Mouse (Mus musculus): Measurements from ENCODE around the gene Wfdc6b. TPM values are rescaled to one million over a fixed set of nuclear protein-coding genes. Genes with fewer than 3 reads are reported as not detected.
A peak's percentile ranks its signal among the peaks of the same experiment; 100 is the strongest.
"Not testable (repeated sequence)": the region's sequence is repeated elsewhere in the genome, so short reads cannot be mapped to it uniquely, and the experiment has no call there.

The Wfdc6b gene
- not detected in 2 replicates for polyA plus RNA-seq (2015; fragmentation: Nextera tagmentation; extraction: Ambion mirVana)

DNA sequence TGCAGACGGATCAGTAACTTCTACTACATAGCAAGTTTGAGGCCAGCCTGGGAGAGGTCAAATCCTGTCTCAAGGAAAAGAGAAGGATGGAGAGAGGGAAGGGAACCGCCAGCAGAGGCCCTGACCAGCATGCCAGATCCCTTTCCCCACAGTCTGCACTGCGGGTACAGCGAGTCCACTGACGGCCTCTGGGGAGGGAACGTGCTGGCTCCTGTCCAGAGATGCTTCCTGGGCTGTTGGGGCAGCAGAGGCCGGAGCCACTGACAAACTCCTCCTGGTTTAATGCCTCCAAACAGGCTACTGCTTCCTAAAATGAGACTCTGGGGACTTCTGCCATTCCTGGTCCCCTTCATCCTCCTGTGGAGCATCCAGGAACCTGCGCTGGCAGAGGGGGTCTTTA is at the start of gene Wfdc6b, which contains the start of gene Wfdc8:
Gene Wfdc6b, plus strand, starts transcription at position 52 of the 400 bp plus-strand sequence.
Gene Wfdc8, minus strand, starts transcription at position 156 of the 400 bp plus-strand sequence.
- H3K9me3 ChIP-seq; H3K4me3 ChIP-seq (replicated peaks); H3K27ac ChIP-seq; H3K4me1 ChIP-seq (replicated peaks); H3K27me3 ChIP-seq (replicated peaks); H3K4me2 ChIP-seq (replicated peaks); ATAC-seq; H3K36me3 ChIP-seq; H3K9ac ChIP-seq: not testable (repeated sequence)
- 53% methylated on average over 8 of the region's 8 CpGs for WGBS

DNA sequence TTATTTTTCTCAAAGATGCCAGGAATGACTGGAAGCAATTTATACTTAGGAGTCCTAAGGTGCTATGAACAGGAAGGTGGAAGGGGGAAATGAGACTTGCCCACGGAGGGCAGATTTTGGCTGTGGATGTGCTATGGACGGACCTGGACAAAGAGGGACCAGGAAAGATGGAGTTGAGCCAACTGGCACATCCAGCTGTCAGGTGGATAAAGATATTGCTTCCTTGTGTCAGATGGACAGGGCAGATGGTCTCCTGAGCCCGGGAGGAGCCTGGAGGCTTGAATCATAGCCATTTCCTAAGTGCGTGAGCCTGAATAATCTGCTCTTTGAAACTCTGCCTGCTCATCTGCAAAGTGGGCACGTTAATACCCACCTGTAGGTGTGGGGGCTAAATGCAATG is 49.0 kb upstream of the Wfdc6b start:
- Histone ChIP-seq H3K27me3 (replicated peaks) (no peaks in the 10 kb centered on the region), H3K9me3 (no peaks in the 10 kb centered on the region), H3K36me3 (no peaks in the 10 kb centered on the region), H3K9ac (no peak overlapping the region), H3K4me1 (replicated peaks) (peaks cover 9% of the 10 kb centered on the region; the same call in 1 of the 2 replicates), H3K27ac (no peak overlapping the region), H3K4me3 (replicated peaks) (no peak overlapping the region), H3K4me2 (replicated peaks) (no peak overlapping the region)
- WGBS, result 70% methylated on average over 5 of the region's 5 CpGs
- no peak for ATAC-seq

DNA sequence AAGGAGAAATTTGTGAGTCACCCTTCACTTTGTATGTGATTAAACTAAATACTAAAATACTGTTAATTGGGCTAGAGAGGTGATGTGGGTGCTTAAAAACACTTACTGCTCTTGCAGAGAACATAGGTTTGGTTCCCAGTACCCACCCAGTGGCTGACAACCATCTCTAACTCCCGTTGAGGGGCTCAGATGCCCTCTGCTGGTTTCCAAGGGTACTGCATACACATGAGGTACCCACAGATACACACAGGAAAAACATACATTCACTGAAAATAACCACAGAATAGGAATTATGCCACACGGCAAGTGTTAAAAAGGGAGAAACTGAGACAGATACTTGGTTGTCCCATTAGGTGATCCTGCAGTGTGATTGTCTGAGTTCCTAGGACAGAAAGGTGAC is 46.3 kb upstream of the Wfdc6b start:
- no peak overlapping the region for H3K4me3 ChIP-seq (replicated peaks)
- H3K4me2 ChIP-seq (replicated peaks), result no peak overlapping the region
- H3K9me3 ChIP-seq, result no peaks in the 10 kb centered on the region
- no peak overlapping the region for H3K27ac ChIP-seq
- 0 out of 2 replicates have a peak, but pooled peaks cover 9% of the 10 kb centered on the region for H3K4me1 ChIP-seq (replicated peaks)
- ATAC-seq, result no peak
- no peaks in the 10 kb centered on the region for H3K27me3 ChIP-seq (replicated peaks)
- no peaks in the 10 kb centered on the region for H3K36me3 ChIP-seq
- H3K9ac ChIP-seq, result no peak overlapping the region
- 83% methylated on average over 2 of the region's 2 CpGs for WGBS

DNA sequence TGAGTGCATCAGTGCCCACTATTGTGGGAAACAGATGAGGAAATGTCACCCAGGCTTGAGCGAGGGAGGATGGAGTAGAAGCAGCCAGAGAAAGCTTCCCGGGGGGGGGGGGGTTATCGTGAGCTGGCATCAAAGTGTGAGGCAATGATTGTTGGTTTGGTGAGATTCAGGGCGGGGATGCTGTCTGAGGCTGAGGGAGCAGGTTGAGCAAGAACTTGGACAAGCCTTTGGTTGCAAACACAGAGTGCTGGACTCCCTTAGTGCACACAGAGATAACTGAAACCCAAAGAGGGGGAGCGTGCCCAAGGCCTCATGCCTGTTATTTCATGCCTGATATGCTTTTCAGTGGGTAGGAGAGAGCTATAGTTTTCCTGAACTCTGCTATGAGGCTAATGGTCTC is 45.9 kb upstream of the Wfdc6b start:
- 86% methylated on average over 5 of the region's 5 CpGs for WGBS
- no peaks in the 10 kb centered on the region for H3K36me3 ChIP-seq
- no peaks in the 10 kb centered on the region for H3K27me3 ChIP-seq (replicated peaks)
- H3K4me2 ChIP-seq (replicated peaks), result no peak overlapping the region
- no peak for ATAC-seq
- H3K27ac ChIP-seq, result no peak overlapping the region
- 0 out of 2 replicates have a peak, but pooled peaks cover 9% of the 10 kb centered on the region for H3K4me1 ChIP-seq (replicated peaks)
- no peak overlapping the region for H3K9ac ChIP-seq
- no peaks in the 10 kb centered on the region for H3K9me3 ChIP-seq
- H3K4me3 ChIP-seq (replicated peaks), result no peak overlapping the region

DNA sequence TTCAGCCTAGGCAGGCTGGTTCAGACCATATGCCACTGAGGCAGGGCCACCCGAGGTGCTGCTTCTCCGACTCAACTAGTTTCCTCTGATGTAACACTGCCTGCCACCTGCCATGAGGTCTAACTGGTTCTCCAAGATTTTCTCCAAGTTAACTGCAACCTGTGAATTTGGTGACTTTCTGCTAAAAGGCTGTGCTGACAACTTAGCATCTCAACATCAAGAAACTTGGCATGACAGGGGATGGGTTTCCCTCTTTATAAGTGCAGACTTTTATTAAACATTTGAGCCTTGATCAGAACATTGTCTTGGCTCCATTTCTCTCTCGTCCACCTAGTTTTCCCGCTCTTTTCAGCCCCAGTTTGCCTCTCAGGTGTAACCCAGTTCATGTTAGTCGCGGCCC is 40.0 kb upstream of the Wfdc6b start, which contains the start of gene Spint3:
Gene Spint3, minus strand, starts transcription at position 101 of the 400 bp plus-strand sequence.
- H3K27me3 ChIP-seq (replicated peaks); H3K4me2 ChIP-seq (replicated peaks); H3K9ac ChIP-seq; H3K36me3 ChIP-seq; H3K4me1 ChIP-seq (replicated peaks); ATAC-seq; H3K9me3 ChIP-seq; H3K27ac ChIP-seq; H3K4me3 ChIP-seq (replicated peaks): not testable (repeated sequence)
- WGBS, result 83% methylated on average over 6 of the region's 6 CpGs

DNA sequence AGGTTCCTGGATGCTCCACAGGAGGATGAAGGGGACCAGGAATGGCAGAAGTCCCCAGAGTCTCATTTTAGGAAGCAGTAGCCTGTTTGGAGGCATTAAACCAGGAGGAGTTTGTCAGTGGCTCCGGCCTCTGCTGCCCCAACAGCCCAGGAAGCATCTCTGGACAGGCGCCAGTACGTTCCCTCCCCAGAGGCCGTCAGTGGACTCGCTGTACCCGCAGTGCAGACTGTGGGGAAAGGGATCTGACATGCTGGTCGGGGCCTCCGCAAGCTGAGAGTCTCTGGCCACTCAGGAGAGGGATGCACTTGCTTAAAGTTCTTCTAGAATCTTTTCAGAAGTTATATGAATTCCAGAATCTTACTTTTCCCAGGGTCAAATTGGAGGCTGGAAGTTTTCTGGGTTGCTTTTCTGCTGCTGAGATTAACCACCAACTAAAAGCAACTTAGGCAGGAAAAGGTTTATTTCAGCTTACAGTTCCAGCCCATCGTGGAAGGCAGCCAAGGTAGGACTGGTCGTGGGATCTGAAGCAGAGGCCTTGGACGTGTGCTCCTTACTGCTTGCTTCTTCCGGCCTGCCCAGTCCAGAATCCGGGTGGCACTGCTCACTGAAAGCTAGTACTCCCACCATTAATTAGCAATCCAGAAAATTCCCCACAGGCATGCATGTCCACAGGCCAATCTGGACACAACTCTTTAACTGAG is 28.1 kb upstream of the Wfdc6b start, which contains the start of gene Wfdc6a:
Gene Wfdc6a, minus strand, starts transcription at position 423 of the 701 bp plus-strand sequence.
- 0 out of 2 replicates have a peak within 1 kb of the TSS, but pooled peaks have one; percentile 0 for H3K9ac ChIP-seq
- H3K4me1 ChIP-seq (replicated peaks); H3K27me3 ChIP-seq (replicated peaks); H3K4me3 ChIP-seq (replicated peaks); H3K4me2 ChIP-seq (replicated peaks); ATAC-seq; H3K36me3 ChIP-seq; H3K9me3 ChIP-seq: not testable (repeated sequence)
- H3K27ac ChIP-seq, result peak within 1 kb of the TSS; percentile 32; the same call in 1 of the 2 replicates
- 52% methylated on average over 13 of the region's 13 CpGs for WGBS

DNA sequence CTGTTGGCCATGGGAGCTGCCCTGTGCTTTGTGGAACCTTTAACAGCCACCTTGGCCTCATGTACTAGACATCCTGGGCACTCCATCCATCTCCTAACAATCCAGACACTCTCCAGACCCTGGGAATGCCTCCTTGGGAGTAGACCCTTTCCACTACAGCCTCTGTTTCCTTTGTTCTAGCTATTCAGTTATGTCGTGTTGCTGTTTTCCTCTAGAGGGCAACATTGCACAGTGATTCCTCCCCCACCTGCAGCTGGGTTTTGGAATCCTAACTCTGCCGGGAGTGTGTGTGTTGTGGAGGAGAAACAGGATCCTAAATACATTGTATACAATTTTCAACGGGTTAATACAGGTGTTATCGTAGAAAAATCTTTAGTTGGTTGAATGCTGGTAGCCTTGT is 21.3 kb upstream of the Wfdc6b start:
- 7% methylated on average over 4 of the region's 4 CpGs for WGBS
- H3K4me3 ChIP-seq (replicated peaks), result no peak overlapping the region
- H3K27ac ChIP-seq, result no peak overlapping the region
- no peaks in the 10 kb centered on the region for H3K27me3 ChIP-seq (replicated peaks)
- no peaks in the 10 kb centered on the region for H3K9me3 ChIP-seq
- no peaks in the 10 kb centered on the region for H3K4me1 ChIP-seq (replicated peaks)
- H3K36me3 ChIP-seq, result no peaks in the 10 kb centered on the region
- no peak overlapping the region for H3K9ac ChIP-seq
- ATAC-seq, result 0 out of 2 replicates have a peak, but pooled peaks have one; percentile 45
- H3K4me2 ChIP-seq (replicated peaks), result no peak overlapping the region

DNA sequence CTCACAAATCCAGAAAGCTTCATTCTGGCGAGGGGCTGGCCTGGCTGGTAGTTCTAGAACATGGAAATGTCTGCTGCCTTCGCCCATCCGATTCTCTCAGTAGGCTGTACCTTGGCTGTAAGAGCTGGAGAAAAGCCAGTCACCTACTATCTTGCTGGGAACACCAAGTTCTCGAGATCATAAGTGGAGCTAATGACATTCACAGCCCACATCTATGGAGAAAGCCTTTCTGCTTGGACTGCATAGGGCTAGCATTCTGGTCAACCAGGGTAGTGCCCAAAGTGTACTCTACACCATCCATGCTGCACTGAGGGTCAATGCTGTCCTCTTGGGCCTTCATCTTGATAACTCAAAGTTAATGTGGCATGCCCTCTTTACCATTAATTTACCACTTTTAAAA is 19.8 kb upstream of the Wfdc6b start, which contains the start of gene Eppin:
Gene Eppin, minus strand, starts transcription at position 101 of the 400 bp plus-strand sequence.
- Histone ChIP-seq H3K4me1 (replicated peaks) (no peaks in the 10 kb centered on the region), H3K9ac (no peak within 1 kb of the TSS), H3K27me3 (replicated peaks) (no peaks in the 10 kb centered on the region), H3K4me3 (replicated peaks) (no peak within 1 kb of the TSS), H3K4me2 (replicated peaks) (no peak within 1 kb of the TSS), H3K36me3 (no peaks in the 10 kb centered on the region), H3K9me3 (no peaks in the 10 kb centered on the region), H3K27ac (no peak within 1 kb of the TSS)
- 87% methylated on average over 4 of the region's 4 CpGs for WGBS
- ATAC-seq, result no peak

DNA sequence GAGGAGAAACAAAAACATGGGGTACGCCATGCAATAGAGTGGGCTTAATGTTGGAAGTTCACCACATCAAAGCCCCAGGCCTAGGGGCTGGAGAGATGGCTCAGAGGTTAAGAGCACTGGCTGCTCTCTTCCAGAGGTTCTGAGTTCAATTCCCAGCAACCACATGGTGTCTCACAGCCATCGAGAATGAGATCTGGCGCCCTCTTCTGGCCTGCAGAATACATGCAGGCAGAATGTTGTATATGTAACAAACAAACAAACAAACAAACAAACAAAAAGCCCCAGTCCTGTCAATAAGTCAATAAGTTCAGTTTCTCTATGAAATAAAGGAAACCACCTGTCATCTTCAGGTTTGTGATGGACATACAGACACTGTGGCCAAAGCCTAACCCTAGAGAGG is 13.1 kb upstream of the Wfdc6b start:
- no peaks in the 10 kb centered on the region for H3K27me3 ChIP-seq (replicated peaks)
- no peak overlapping the region for H3K9ac ChIP-seq
- no peak overlapping the region for H3K27ac ChIP-seq
- no peak overlapping the region for H3K4me3 ChIP-seq (replicated peaks)
- H3K36me3 ChIP-seq, result no peaks in the 10 kb centered on the region
- H3K9me3 ChIP-seq, result no peaks in the 10 kb centered on the region
- no peaks in the 10 kb centered on the region for H3K4me1 ChIP-seq (replicated peaks)
- WGBS, result 69% methylated on average over 3 of the region's 3 CpGs
- ATAC-seq, result no peak
- no peak overlapping the region for H3K4me2 ChIP-seq (replicated peaks)

DNA sequence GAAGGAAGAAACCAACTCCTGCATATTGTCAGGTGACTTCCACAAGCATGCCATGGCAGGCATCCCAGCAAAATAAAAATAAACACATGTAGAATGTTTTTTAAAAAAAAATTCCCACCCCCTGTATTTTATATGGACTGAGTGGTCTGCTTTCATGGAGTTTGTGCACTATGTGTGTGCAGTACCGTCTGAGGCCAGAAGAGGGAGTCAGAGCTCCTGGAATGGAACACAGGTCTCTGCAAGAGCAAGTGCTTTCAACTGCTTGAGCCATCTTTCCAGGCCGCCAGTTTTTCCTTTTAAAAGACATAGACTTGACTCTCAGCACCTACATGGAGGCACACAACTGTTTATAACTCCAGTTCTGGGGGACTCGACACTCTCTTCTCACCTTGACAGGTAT is 9.8 kb upstream of the Wfdc6b start:
- Histone ChIP-seq H3K9me3 (no peaks in the 10 kb centered on the region), H3K27me3 (replicated peaks) (no peaks in the 10 kb centered on the region), H3K4me3 (replicated peaks) (no peak overlapping the region), H3K9ac (no peak overlapping the region), H3K4me2 (replicated peaks) (no peak overlapping the region), H3K4me1 (replicated peaks) (no peaks in the 10 kb centered on the region), H3K36me3 (no peaks in the 10 kb centered on the region), H3K27ac (no peak overlapping the region)
- ATAC-seq, result no peak
- WGBS, result 89% methylated on average over 3 of the region's 3 CpGs

DNA sequence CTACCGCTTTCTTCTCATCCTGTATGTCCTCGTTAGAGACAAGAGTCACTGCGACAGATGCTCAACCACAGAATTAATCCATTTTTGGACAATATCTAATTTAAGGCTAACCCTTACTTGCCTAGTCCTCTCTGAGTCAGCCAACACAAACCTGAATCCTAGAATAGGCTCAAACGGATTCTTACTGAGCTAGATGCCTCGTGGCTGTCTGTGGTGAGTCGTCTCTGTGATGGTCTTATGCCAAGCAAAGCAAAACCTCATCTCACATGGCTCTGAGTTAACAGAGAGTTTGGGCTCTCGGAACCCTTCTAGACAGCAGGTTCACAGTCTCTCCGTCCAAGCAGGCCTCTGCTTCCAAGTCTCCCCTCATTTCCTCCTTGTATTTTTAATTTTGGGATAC is 8.9 kb upstream of the Wfdc6b start:
- no peaks in the 10 kb centered on the region for H3K4me1 ChIP-seq (replicated peaks)
- no peaks in the 10 kb centered on the region for H3K27me3 ChIP-seq (replicated peaks)
- H3K36me3 ChIP-seq, result no peaks in the 10 kb centered on the region
- no peak for ATAC-seq
- no peak overlapping the region for H3K4me3 ChIP-seq (replicated peaks)
- 92% methylated on average over 8 of the region's 8 CpGs for WGBS
- H3K9me3 ChIP-seq, result no peaks in the 10 kb centered on the region
- no peak overlapping the region for H3K9ac ChIP-seq
- H3K4me2 ChIP-seq (replicated peaks), result no peak overlapping the region
- H3K27ac ChIP-seq, result no peak overlapping the region

DNA sequence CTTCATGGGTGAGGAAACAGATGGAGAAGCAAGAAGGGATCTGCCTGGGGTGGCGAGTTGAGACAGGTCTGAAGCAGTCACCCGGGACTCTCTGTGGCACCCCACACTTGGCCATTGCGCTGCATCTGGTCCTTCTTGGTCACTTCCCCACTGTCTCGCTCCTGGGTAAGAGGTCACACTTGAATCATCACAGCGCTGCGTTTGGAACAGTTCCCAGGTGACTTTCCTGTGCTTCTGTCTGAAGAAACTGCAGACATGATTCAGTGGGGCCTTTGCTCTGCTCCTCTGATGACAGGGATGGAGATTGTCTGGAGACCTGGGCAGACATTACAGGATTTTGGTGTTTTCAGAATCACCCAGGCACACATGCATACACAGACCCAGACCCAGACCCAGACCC is 4.5 kb upstream of the Wfdc6b start:
- no peak for ATAC-seq
- no peak overlapping the region for H3K4me2 ChIP-seq (replicated peaks)
- H3K27me3 ChIP-seq (replicated peaks), result no peaks in the 10 kb centered on the region
- no peak overlapping the region for H3K27ac ChIP-seq
- no peaks in the 10 kb centered on the region for H3K36me3 ChIP-seq
- H3K9me3 ChIP-seq, result no peaks in the 10 kb centered on the region
- no peak overlapping the region for H3K4me3 ChIP-seq (replicated peaks)
- 77% methylated on average over 6 of the region's 6 CpGs for WGBS
- no peak overlapping the region for H3K9ac ChIP-seq
- no peaks in the 10 kb centered on the region for H3K4me1 ChIP-seq (replicated peaks)

DNA sequence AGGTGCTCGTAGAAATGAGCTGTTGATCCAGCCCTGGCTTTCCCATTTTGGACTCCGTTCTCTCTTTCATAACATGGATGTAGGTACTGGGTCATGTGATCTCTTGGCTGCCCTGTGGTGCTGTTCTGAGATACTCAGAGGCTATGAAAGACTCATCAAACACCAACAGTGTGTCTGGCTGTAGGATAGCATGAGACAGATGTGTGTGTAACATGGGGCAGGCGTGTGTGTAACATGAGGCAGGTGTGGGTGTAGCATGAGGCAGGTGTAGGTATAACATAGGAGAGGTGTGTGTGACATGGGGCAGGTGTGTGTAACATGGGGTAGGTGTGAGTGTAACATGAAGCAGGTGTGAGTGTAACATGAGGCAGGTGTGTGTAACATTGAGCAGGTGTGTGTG is 2.1 kb downstream of the Wfdc6b start:
- Histone ChIP-seq H3K27ac (no peak overlapping the region), H3K4me2 (replicated peaks) (no peak overlapping the region), H3K27me3 (replicated peaks) (no peaks in the 10 kb centered on the region), H3K9me3 (no peaks in the 10 kb centered on the region), H3K4me3 (replicated peaks) (no peak overlapping the region), H3K36me3 (no peaks in the 10 kb centered on the region), H3K4me1 (replicated peaks) (no peaks in the 10 kb centered on the region), H3K9ac (no peak overlapping the region)
- no peak for ATAC-seq
- WGBS, result 87% methylated on average over 3 of the region's 3 CpGs
